Mouse (Mus musculus) liver, adult 2 months (tissue): ENCODE measurements around the gene Zfp345. TPM values are rescaled to one million over a fixed set of nuclear protein-coding genes. Genes with fewer than 3 reads are reported as not detected.

Experiments
- polyA plus RNA-seq: library from polyadenylated mRNA; depleted of rRNA; stranded (reverse); fragments of >200 nt; gene quantifications from 2 replicates; pipeline ENCODE4 v1.2.3, GENCODE M21; 2012; rRNA removed
- total RNA-seq: library from RNA; depleted of rRNA; stranded (reverse); fragments of >200 nt; gene quantifications from 2 replicates; pipeline ENCODE4 v1.2.3, GENCODE M21; 2014; rRNA removed

The Zfp345 gene
- total and polyA plus RNA-seq, 2 experiments, result not detected

Other genes with a start within 250 kb of the Zfp345 start
- gene Gm21994, start 229.5 kb downstream of the Zfp345 start, total RNA-seq, result 1.1 and 1.9 TPM in 2 replicates
- 0.12 TPM in 2 replicates for gene Gm21994, start 229.5 kb downstream of the Zfp345 start, polyA plus RNA-seq
- gene Gm14124, start 227.6 kb downstream of the Zfp345 start, total RNA-seq, result not detected in 2 replicates
- gene Gm14124, start 227.6 kb downstream of the Zfp345 start, polyA plus RNA-seq, result not detected in 2 replicates
- not detected in 2 replicates for gene Gm10130, start 161.4 kb downstream of the Zfp345 start, total RNA-seq
- not detected in 2 replicates for gene Gm10130, start 161.4 kb downstream of the Zfp345 start, polyA plus RNA-seq
- gene 3300002I08Rik, start 122.3 kb downstream of the Zfp345 start, total RNA-seq, result 3.0 and 3.1 TPM in 2 replicates
- gene 3300002I08Rik, start 122.3 kb downstream of the Zfp345 start, polyA plus RNA-seq, result 0.28 and 0.63 TPM in 2 replicates
- 2.6 and 3.6 TPM in 2 replicates for gene Zfp442, start 33.6 kb downstream of the Zfp345 start, total RNA-seq
- 0.06 and 0.09 TPM in 2 replicates for gene Zfp442, start 33.6 kb downstream of the Zfp345 start, polyA plus RNA-seq
- gene Cst7, start 85.3 kb upstream of the Zfp345 start, total RNA-seq, result not detected in 2 replicates
- 0.27 TPM in 1 of 2 replicates, not detected in the other for gene Cst7, start 85.3 kb upstream of the Zfp345 start, polyA plus RNA-seq
- 37.2 and 42.9 TPM in 2 replicates for gene Apmap, start 123.5 kb upstream of the Zfp345 start, total RNA-seq
- gene Apmap, start 123.5 kb upstream of the Zfp345 start, polyA plus RNA-seq, result 23.5 and 42.7 TPM in 2 replicates
- 0.47 and 0.83 TPM in 2 replicates for gene Acss1, start 183.4 kb upstream of the Zfp345 start, total RNA-seq
- 0.29 and 0.47 TPM in 2 replicates for gene Acss1, start 183.4 kb upstream of the Zfp345 start, polyA plus RNA-seq
- not detected in 2 replicates for gene Vsx1, start 204.3 kb upstream of the Zfp345 start, total RNA-seq
- gene Vsx1, start 204.3 kb upstream of the Zfp345 start, polyA plus RNA-seq, result not detected in 2 replicates